Mouse (Mus musculus): ENCODE measurements around the gene Rbms1. TPM values are rescaled to one million over a fixed set of nuclear protein-coding genes. Genes with fewer than 3 reads are reported as not detected.
A peak's percentile ranks its signal among the peaks of the same experiment; 100 is the strongest.

Gene Rbms1
- total and polyA plus RNA-seq, 3 experiments: 10.1 to 27.4 TPM; not detected in 1

DNA sequence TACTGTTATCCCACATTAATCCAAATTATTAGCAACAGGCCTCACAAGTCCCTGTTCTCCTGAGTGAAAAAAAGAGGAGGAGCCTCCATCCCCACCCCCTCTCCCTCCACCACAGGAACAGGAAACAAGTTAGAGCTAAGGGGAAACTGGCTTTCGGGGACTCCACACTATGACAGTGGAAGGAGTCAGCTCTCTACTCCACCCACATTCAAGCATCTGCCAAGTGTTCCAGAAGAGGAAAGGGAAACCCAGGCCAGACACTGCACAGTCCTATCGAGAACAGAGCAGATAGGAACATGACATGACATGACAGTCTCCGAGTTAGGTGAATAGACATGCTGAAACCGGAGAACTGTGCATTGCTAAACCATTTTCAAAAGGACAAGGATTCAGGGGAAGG, 108.0 kb downstream of the Rbms1 start:
- Histone ChIP-seq H3K27ac (ENCODE audit: control insufficient read depth, low read depth, low read length) (peak overlapping the region; percentile 46; the same call in 1 of the 2 replicates), H3K9ac (ENCODE audit: control insufficient read depth, low read depth, low read length, poor library complexity, severe bottlenecking) (peak overlapping the region; percentile 28; the same call in 1 of the 2 replicates), H3K9me3 (replicated peaks; ENCODE audit: insufficient read depth, low read length) (no peaks in the 10 kb centered on the region), H3K36me3 (ENCODE audit: control insufficient read depth in 1 of 2, insufficient read depth in 2 of 2, low read length in 2 of 2) (peaks cover 0 to 17% of the 10 kb centered on the region in 2 experiments; a peak in 2 of 4 replicates), H3K79me2 (ENCODE audit: control insufficient read depth, insufficient read depth, low read length, poor library complexity) (no peaks in the 10 kb centered on the region), H3K27me3 (ENCODE audit: control insufficient read depth in 1 of 2, insufficient read depth in 2 of 2, low read length in 2 of 2) (no peaks in the 10 kb centered on the region), H3K4me3 (ENCODE audit: control insufficient read depth in 1 of 2, insufficient read depth in 1 of 2, low read depth in 2 of 2, low read length in 2 of 2) (peak overlapping the region; percentile 9 to 21), H3K4me1 (ENCODE audit: control insufficient read depth in 1 of 2, insufficient read depth in 2 of 2, low read length in 2 of 2) (peaks cover 5 to 7% of the 10 kb centered on the region in 2 experiments; a peak in 2 of 4 replicates)
- peak; percentile 88 for DNase-seq (ENCODE audit: low read depth, low spot score)
- TF ChIP-seq ZC3H11A (IDR thresholded peaks at IDR 0.05; ENCODE audit: low read depth, low read length) (no peak), JUND (IDR thresholded peaks at IDR 0.05; ENCODE audit: low read depth, low read length) (no peak), NRF1 (IDR thresholded peaks at IDR 0.05; ENCODE audit: insufficient read depth, low read depth, low read length, poor library complexity, severe bottlenecking) (no peak), MAFK (IDR thresholded peaks at IDR 0.05; ENCODE audit: borderline replicate concordance, low read depth, low read length) (no peak), TCF12 (IDR thresholded peaks at IDR 0.05; ENCODE audit: low read depth, low read length) (0 out of 2 replicates have a peak, but pooled peaks have one; percentile 21), HCFC1 (IDR thresholded peaks at IDR 0.05; ENCODE audit: low read depth, low read length) (no peak), MYB (IDR thresholded peaks at IDR 0.05; ENCODE audit: low read depth, low read length) (no peak), ZNF384 (IDR thresholded peaks at IDR 0.05; ENCODE audit: low read depth, low read length) (no peak), RCOR1 (IDR thresholded peaks at IDR 0.05; ENCODE audit: low read depth, low read length) (no peak), GATA1 (IDR thresholded peaks at IDR 0.05; ENCODE audit: low read depth, low read length) (0 out of 2 replicates have a peak, but pooled peaks have one; percentile 22), SIN3A (IDR thresholded peaks at IDR 0.05; ENCODE audit: low read length) (peak; percentile 63; the same call in 1 of the 2 replicates), BHLHE40 (IDR thresholded peaks at IDR 0.05; ENCODE audit: borderline replicate concordance, low read depth, low read length) (0 out of 2 replicates have a peak, but pooled peaks have one; percentile 5), EP300 (IDR thresholded peaks at IDR 0.05; ENCODE audit: low read depth in 1 of 2, low read length in 2 of 2) (peak in 1 of 2 experiments; percentile 15; a peak in 1 of 4 replicates), MAX (IDR thresholded peaks at IDR 0.05; ENCODE audit: low read length) (no peak), ELF1 (IDR thresholded peaks at IDR 0.05; ENCODE audit: low read depth, low read length) (peak; percentile 53; the same call in 1 of the 2 replicates), KAT2A (conservative IDR thresholded peaks at IDR 0.05; ENCODE audit: low read depth, low read length) (no peak), CHD1 (IDR thresholded peaks at IDR 0.05; ENCODE audit: low read depth, low read length) (no peak), POLR2A (IDR thresholded peaks at IDR 0.05; ENCODE audit: control insufficient read depth in 1 of 2, insufficient read depth in 1 of 2, low read depth in 1 of 2, low read length in 2 of 2, poor library complexity in 1 of 2) (no peak), UBTF (IDR thresholded peaks at IDR 0.05; ENCODE audit: borderline replicate concordance, insufficient read depth, low read depth, low read length) (no peak), POLR2AphosphoS2 (IDR thresholded peaks at IDR 0.05; ENCODE audit: low read length) (no peak), ZMIZ1 (IDR thresholded peaks at IDR 0.05; ENCODE audit: low read depth, low read length) (no peak), TBP (IDR thresholded peaks at IDR 0.05; ENCODE audit: low read depth, low read length) (peak; percentile 54; the same call in 1 of the 2 replicates), MXI1 (IDR thresholded peaks at IDR 0.05; ENCODE audit: low read depth, low read length) (peak; percentile 74; the same call in 1 of the 2 replicates), CHD2 (IDR thresholded peaks at IDR 0.05; ENCODE audit: low read length) (no peak), TAL1 (IDR thresholded peaks at IDR 0.05; ENCODE audit: low read length) (no peak), USF2 (IDR thresholded peaks at IDR 0.05; ENCODE audit: borderline replicate concordance in 1 of 2, insufficient read depth in 1 of 2, low read depth in 1 of 2, low read length in 2 of 2) (no peak), ZKSCAN1 (IDR thresholded peaks at IDR 0.05; ENCODE audit: low read depth, low read length) (no peak), NELFE (IDR thresholded peaks at IDR 0.05; ENCODE audit: low read depth, low read length) (no peak), POLR2AphosphoS5 (IDR thresholded peaks at IDR 0.05; ENCODE audit: borderline replicate concordance, low read depth, low read length) (no peak), MAZ (IDR thresholded peaks at IDR 0.05; ENCODE audit: low read depth, low read length) (no peak), E2F4 (IDR thresholded peaks at IDR 0.05; ENCODE audit: borderline replicate concordance, low read depth, low read length) (no peak), CTCF (IDR thresholded peaks at IDR 0.05 in 2 of 3, conservative IDR thresholded peaks at IDR 0.05 in 1 of 3; ENCODE audit: control insufficient read depth in 1 of 3, insufficient read depth in 1 of 3, low read depth in 2 of 3, low read length in 3 of 3, poor library complexity in 1 of 3, severe bottlenecking in 1 of 3) (no peak), RAD21 (IDR thresholded peaks at IDR 0.05; ENCODE audit: low read depth, low read length) (no peak), USF1 (IDR thresholded peaks at IDR 0.05; ENCODE audit: low read depth, low read length) (no peak), ETS1 (IDR thresholded peaks at IDR 0.05; ENCODE audit: low read depth, low read length) (peak; percentile 44; the same call in 1 of the 2 replicates), GABPA (IDR thresholded peaks at IDR 0.05; ENCODE audit: low read depth, low read length) (no peak), MEF2A (IDR thresholded peaks at IDR 0.05; ENCODE audit: extremely low read depth, insufficient replicate concordance, low read depth, low read length, poor library complexity, severe bottlenecking) (no peak)
